Mouse (Mus musculus): ENCODE data around the gene Tpmt. TPM values are rescaled to one million over a fixed set of nuclear protein-coding genes. Genes with fewer than 3 reads are reported as not detected.

Tpmt gene
- total and polyA plus RNA-seq, 2 experiments from 2014 or later = 10.8 to 11.6 TPM

- no peak overlapping the region for H3K4me2 ChIP-seq (ENCODE audit: low read depth, low read length, poor library complexity, severe bottlenecking)
- DNase-seq (ENCODE audit: low spot score) = no peak
- H3K4me1 ChIP-seq (ENCODE audit: insufficient read depth, low read length) = no peaks in the 10 kb centered on the region
- no peak overlapping the region for H3K9ac ChIP-seq (replicated peaks; ENCODE audit: low read length, poor library complexity, severe bottlenecking)
- H3K27me3 ChIP-seq (ENCODE audit: insufficient read depth, low read length) = no peaks in the 10 kb centered on the region
- WGBS = 64% methylated on average over 4 of the region's 4 CpGs
- no peak overlapping the region for H3K4me3 ChIP-seq (ENCODE audit: low read depth, low read length)
- H3K27ac ChIP-seq (ENCODE audit: low read depth, low read length) = no peak overlapping the region
- no peak for TF ChIP-seq CTCF (IDR thresholded peaks at IDR 0.05)
- H3K9me3 ChIP-seq (ENCODE audit: low read length) = no peaks in the 10 kb centered on the region
- H3K36me3 ChIP-seq (ENCODE audit: insufficient read depth, low read length) = no peaks in the 10 kb centered on the region
- ATAC-seq (ENCODE audit: low FRiP score) = no peak
Observed at GRCm38 (mm10) chr13:46997355-46997754, 47.2 kb downstream of the Tpmt start.

GRCm38 (mm10) chr13:46993274-46993551 is 51.3 kb downstream of the Tpmt start:
- Histone ChIP-seq H3K9me3 (ENCODE audit: low read length) (no peaks in the 10 kb centered on the region), H3K4me2 (ENCODE audit: low read depth, low read length, poor library complexity, severe bottlenecking) (no peak overlapping the region), H3K27me3 (ENCODE audit: insufficient read depth, low read length) (no peaks in the 10 kb centered on the region), H3K9ac (replicated peaks; ENCODE audit: low read length, poor library complexity, severe bottlenecking) (no peak overlapping the region), H3K36me3 (ENCODE audit: insufficient read depth, low read length) (no peaks in the 10 kb centered on the region), H3K4me3 (ENCODE audit: low read depth, low read length) (no peak overlapping the region), H3K27ac (ENCODE audit: low read depth, low read length) (no peak overlapping the region), H3K4me1 (ENCODE audit: insufficient read depth, low read length) (no peaks in the 10 kb centered on the region)
- no peak for TF ChIP-seq CTCF (IDR thresholded peaks at IDR 0.05)
- 79% methylated on average over 2 of the region's 2 CpGs for WGBS
- DNase-seq (ENCODE audit: low spot score) = peak; percentile 15
- ATAC-seq (ENCODE audit: low FRiP score) = no peak

GRCm38 (mm10) chr13:46992516-46993273 is 51.8 kb downstream of the Tpmt start:
- Histone ChIP-seq H3K9ac (replicated peaks; ENCODE audit: low read length, poor library complexity, severe bottlenecking) (no peak overlapping the region), H3K4me3 (ENCODE audit: low read depth, low read length) (no peak overlapping the region), H3K4me2 (ENCODE audit: low read depth, low read length, poor library complexity, severe bottlenecking) (no peak overlapping the region), H3K27me3 (ENCODE audit: insufficient read depth, low read length) (no peaks in the 10 kb centered on the region), H3K27ac (ENCODE audit: low read depth, low read length) (no peak overlapping the region), H3K36me3 (ENCODE audit: insufficient read depth, low read length) (no peaks in the 10 kb centered on the region), H3K9me3 (ENCODE audit: low read length) (no peaks in the 10 kb centered on the region), H3K4me1 (ENCODE audit: insufficient read depth, low read length) (no peaks in the 10 kb centered on the region)
- DNase-seq (ENCODE audit: low spot score) (peak; percentile 28), ATAC-seq (ENCODE audit: low FRiP score) (no peak)
- TF ChIP-seq CTCF (IDR thresholded peaks at IDR 0.05) = no peak
- 71% methylated on average over 7 of the region's 7 CpGs for WGBS

GRCm38 (mm10) chr13:46990376-46991011 is 54.0 kb downstream of the Tpmt start:
- no peak for ATAC-seq (ENCODE audit: low FRiP score)
- no peak for DNase-seq (ENCODE audit: low spot score)
- Histone ChIP-seq H3K9me3 (ENCODE audit: low read length) (no peaks in the 10 kb centered on the region), H3K36me3 (ENCODE audit: insufficient read depth, low read length) (no peaks in the 10 kb centered on the region), H3K27ac (ENCODE audit: low read depth, low read length) (no peak overlapping the region), H3K4me3 (ENCODE audit: low read depth, low read length) (no peak overlapping the region), H3K4me1 (ENCODE audit: insufficient read depth, low read length) (no peaks in the 10 kb centered on the region), H3K27me3 (ENCODE audit: insufficient read depth, low read length) (no peaks in the 10 kb centered on the region), H3K9ac (replicated peaks; ENCODE audit: low read length, poor library complexity, severe bottlenecking) (no peak overlapping the region), H3K4me2 (ENCODE audit: low read depth, low read length, poor library complexity, severe bottlenecking) (no peak overlapping the region)
- no peak for TF ChIP-seq CTCF (IDR thresholded peaks at IDR 0.05)
- 47% methylated on average over 4 of the region's 4 CpGs for WGBS

- no peak overlapping the region for H3K27ac ChIP-seq (ENCODE audit: low read depth, low read length)
- no peaks in the 10 kb centered on the region for H3K4me1 ChIP-seq (ENCODE audit: insufficient read depth, low read length)
- 78% methylated on average over 8 of the region's 8 CpGs for WGBS
- DNase-seq (ENCODE audit: low spot score) (no peak), ATAC-seq (ENCODE audit: low FRiP score) (no peak)
- no peaks in the 10 kb centered on the region for H3K27me3 ChIP-seq (ENCODE audit: insufficient read depth, low read length)
- H3K4me2 ChIP-seq (ENCODE audit: low read depth, low read length, poor library complexity, severe bottlenecking) = no peak overlapping the region
- no peaks in the 10 kb centered on the region for H3K36me3 ChIP-seq (ENCODE audit: insufficient read depth, low read length)
- TF ChIP-seq CTCF (IDR thresholded peaks at IDR 0.05) = no peak
- no peak overlapping the region for H3K9ac ChIP-seq (replicated peaks; ENCODE audit: low read length, poor library complexity, severe bottlenecking)
- no peak overlapping the region for H3K4me3 ChIP-seq (ENCODE audit: low read depth, low read length)
- H3K9me3 ChIP-seq (ENCODE audit: low read length) = no peaks in the 10 kb centered on the region
Observed at GRCm38 (mm10) chr13:46987941-46988340, 56.6 kb downstream of the Tpmt start.

GRCm38 (mm10) chr13:46986208-46986607 is 58.3 kb downstream of the Tpmt start:
- Histone ChIP-seq H3K4me1 (ENCODE audit: insufficient read depth, low read length) (no peaks in the 10 kb centered on the region), H3K27me3 (ENCODE audit: insufficient read depth, low read length) (no peaks in the 10 kb centered on the region), H3K4me2 (ENCODE audit: low read depth, low read length, poor library complexity, severe bottlenecking) (no peak overlapping the region), H3K9ac (replicated peaks; ENCODE audit: low read length, poor library complexity, severe bottlenecking) (no peak overlapping the region), H3K27ac (ENCODE audit: low read depth, low read length) (no peak overlapping the region), H3K4me3 (ENCODE audit: low read depth, low read length) (no peak overlapping the region), H3K36me3 (ENCODE audit: insufficient read depth, low read length) (no peaks in the 10 kb centered on the region), H3K9me3 (ENCODE audit: low read length) (no peaks in the 10 kb centered on the region)
- DNase-seq (ENCODE audit: low spot score) = no peak
- WGBS = 62% methylated on average over 6 of the region's 6 CpGs
- ATAC-seq (ENCODE audit: low FRiP score) = no peak
- no peak for TF ChIP-seq CTCF (IDR thresholded peaks at IDR 0.05)
